ENCODE assay signal across 8 mouse cellular contexts in genomic region chr4:126262119-126262807, GRCm38 (mm10). TPM values are rescaled to one million over a fixed set of nuclear protein-coding genes. Genes with fewer than 3 reads are reported as not detected.
DNase-seq lines count a peak whose midpoint lies in the region; ATAC-seq lines count a peak whose summit lies in the region.

Gene Trappc3, plus strand, starts transcription at chr4:126262325.

- H3K27me3 ChIP-seq in hindbrain, embryonic 14.5 days (ENCODE audit: control insufficient read depth, insufficient read depth, low read length), result no peaks in the 10 kb centered on the region

- ATAC-seq in hindbrain, embryonic 14.5 days (ENCODE audit: low FRiP score), result peak; percentile 96

- peak within 1 kb of the TSS; percentile 85 for H3K4me2 ChIP-seq in hindbrain, embryonic 14.5 days (replicated peaks)

- H3K9ac ChIP-seq in hindbrain, embryonic 14.5 days, result peak within 1 kb of the TSS; percentile 86

- DNase-seq in R1 (ENCODE audit: low read depth, low spot score), result peak; percentile 98
- DNase-seq in cerebellum, postnatal 25 days, result peak; percentile 100
- peak; percentile 100 for DNase-seq in frontal cortex, postnatal 25 days (ENCODE audit: low spot score in 2 of 2)
- peak; percentile 99 for DNase-seq in hindbrain, embryonic 14.5 days (ENCODE audit: low spot score)
- peak; percentile 99 to 100 for DNase-seq in layer of hippocampus, postnatal 36 days
- DNase-seq in lung, postnatal 36 days, result peak; percentile 100
- peak; percentile 99 for DNase-seq in retina, postnatal 1 day
- DNase-seq in urinary bladder, adult 18-20 months (ENCODE audit: low spot score in 2 of 2), result peak; percentile 93 to 99

- no peaks in the 10 kb centered on the region for H3K9me3 ChIP-seq in hindbrain, embryonic 14.5 days (ENCODE audit: control insufficient read depth, low read length)

- whole genome bisulfite sequencing in hindbrain, embryonic 14.5 days, result under 1% methylated on average over 46 of the region's 46 CpGs

- H3K4me1 ChIP-seq in hindbrain, embryonic 14.5 days (replicated peaks; ENCODE audit: control insufficient read depth, insufficient read depth, low read length), result peaks cover 28% of the 10 kb centered on the region

- H3K4me3 ChIP-seq in hindbrain, embryonic 14.5 days (replicated peaks; ENCODE audit: low read length), result peak within 1 kb of the TSS; percentile 83

- peaks cover 7% of the 10 kb centered on the region; the same call in 1 of the 2 replicates for H3K36me3 ChIP-seq in hindbrain, embryonic 14.5 days (replicated peaks; ENCODE audit: control insufficient read depth, insufficient read depth)

- H3K27ac ChIP-seq in hindbrain, embryonic 14.5 days, result peak within 1 kb of the TSS; percentile 57

RNA-seq across cellular contexts. Expression of gene Trappc3, which starts in this region (rescaled TPM):
- 40.7 and 45.9 TPM in 2 replicates for polyA plus RNA-seq in hindbrain, embryonic 14.5 days (2014; fragmentation: Nextera tagmentation; extraction: Ambion mirVana)
- total RNA-seq in layer of hippocampus, postnatal 36 days (2021), result 10 to 100 TPM; 77.9 to 83.3 TPM

Comparison
In these comparisons a context has a peak if more than half of its experiments do, and no peak if none do; other contexts are left out.
1. Peak in every context shown above with its lines: DNase-seq, ATAC-seq, H3K4me3 ChIP-seq and H3K27ac ChIP-seq.